Mouse (Mus musculus): ENCODE measurements around the gene Gm11034. TPM values are rescaled to one million over a fixed set of nuclear protein-coding genes. Genes with fewer than 3 reads are reported as not detected.

The Gm11034 gene
- polyA plus RNA-seq, 1 experiment from 2014 or later = not detected

GRCm38 (mm10) chr8:72239499-72240402 lies 26.3 kb upstream of the Gm11034 start, which contains the start of gene Ap1m1:
Ap1m1 (plus strand) TSS chr8:72240018.
- Histone ChIP-seq H3K36me3 (peaks cover 18% of the 10 kb centered on the region), H3K27ac (peak within 1 kb of the TSS; percentile 95), H3K4me1 (peaks cover 12% of the 10 kb centered on the region), H3K27me3 (ENCODE audit: low read depth, poor library complexity, severe bottlenecking) (no peaks in the 10 kb centered on the region), H3K9me3 (replicated peaks) (no peaks in the 10 kb centered on the region), H3K4me3 (peak within 1 kb of the TSS; percentile 70)
- whole genome bisulfite sequencing = under 1% methylated on average over 54 of the region's 54 CpGs
- DNase-seq (ENCODE audit: low spot score) = peak; percentile 99

- DNase-seq (ENCODE audit: low spot score) = no peak
- Histone ChIP-seq H3K27me3 (ENCODE audit: low read depth, poor library complexity, severe bottlenecking) (no peaks in the 10 kb centered on the region), H3K4me3 (no peak overlapping the region), H3K9me3 (replicated peaks) (no peaks in the 10 kb centered on the region), H3K4me1 (peaks cover 11% of the 10 kb centered on the region), H3K36me3 (peaks cover 37% of the 10 kb centered on the region), H3K27ac (no peak overlapping the region)
- 93% methylated on average over 5 of the region's 5 CpGs for WGBS
Observed at GRCm38 (mm10) chr8:72222656-72223055, 9.2 kb upstream of the Gm11034 start.

DNA sequence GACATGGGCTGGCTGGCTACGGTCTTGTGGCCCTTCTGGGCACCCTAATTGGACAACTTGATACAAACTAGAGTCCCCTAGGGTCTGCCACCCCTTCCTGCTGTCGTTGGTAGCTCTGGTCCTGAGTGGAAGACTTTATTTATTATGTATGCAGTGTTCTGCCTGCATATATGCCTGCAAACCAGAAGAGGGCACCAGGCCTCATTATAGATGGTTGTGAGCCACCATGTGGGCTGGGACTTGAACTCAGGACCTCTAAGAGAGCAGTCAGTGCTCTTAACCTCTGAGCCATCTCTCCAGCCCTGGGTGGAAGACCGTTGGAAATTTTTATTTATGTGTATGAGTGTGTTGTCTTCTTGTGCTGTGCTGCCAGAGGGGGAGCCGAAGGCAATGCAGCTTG lies 7.3 kb upstream of the Gm11034 start:
- Histone ChIP-seq H3K27me3 (ENCODE audit: low read depth, poor library complexity, severe bottlenecking) (no peaks in the 10 kb centered on the region), H3K9me3 (replicated peaks) (no peaks in the 10 kb centered on the region), H3K4me3 (peak overlapping the region; percentile 73), H3K4me1 (peaks cover 11% of the 10 kb centered on the region), H3K36me3 (peaks cover 37% of the 10 kb centered on the region), H3K27ac (no peak overlapping the region)
- 90% methylated on average over 4 of the region's 4 CpGs for WGBS
- no peak for DNase-seq (ENCODE audit: low spot score)

GRCm38 (mm10) chr8:72219541-72220363 lies 6.3 kb upstream of the Gm11034 start, which contains the start of gene Fam32a:
Fam32a (plus strand) TSS chr8:72219730.
- H3K9me3 ChIP-seq (replicated peaks) = no peaks in the 10 kb centered on the region
- H3K4me3 ChIP-seq = peak within 1 kb of the TSS; percentile 73
- H3K27me3 ChIP-seq (ENCODE audit: low read depth, poor library complexity, severe bottlenecking) = no peaks in the 10 kb centered on the region
- H3K27ac ChIP-seq = peak within 1 kb of the TSS; percentile 91
- WGBS = 18% methylated on average over 39 of the region's 39 CpGs
- peak; percentile 94 for DNase-seq (ENCODE audit: low spot score)
- peaks cover 37% of the 10 kb centered on the region for H3K36me3 ChIP-seq
- peaks cover 11% of the 10 kb centered on the region for H3K4me1 ChIP-seq

DNA sequence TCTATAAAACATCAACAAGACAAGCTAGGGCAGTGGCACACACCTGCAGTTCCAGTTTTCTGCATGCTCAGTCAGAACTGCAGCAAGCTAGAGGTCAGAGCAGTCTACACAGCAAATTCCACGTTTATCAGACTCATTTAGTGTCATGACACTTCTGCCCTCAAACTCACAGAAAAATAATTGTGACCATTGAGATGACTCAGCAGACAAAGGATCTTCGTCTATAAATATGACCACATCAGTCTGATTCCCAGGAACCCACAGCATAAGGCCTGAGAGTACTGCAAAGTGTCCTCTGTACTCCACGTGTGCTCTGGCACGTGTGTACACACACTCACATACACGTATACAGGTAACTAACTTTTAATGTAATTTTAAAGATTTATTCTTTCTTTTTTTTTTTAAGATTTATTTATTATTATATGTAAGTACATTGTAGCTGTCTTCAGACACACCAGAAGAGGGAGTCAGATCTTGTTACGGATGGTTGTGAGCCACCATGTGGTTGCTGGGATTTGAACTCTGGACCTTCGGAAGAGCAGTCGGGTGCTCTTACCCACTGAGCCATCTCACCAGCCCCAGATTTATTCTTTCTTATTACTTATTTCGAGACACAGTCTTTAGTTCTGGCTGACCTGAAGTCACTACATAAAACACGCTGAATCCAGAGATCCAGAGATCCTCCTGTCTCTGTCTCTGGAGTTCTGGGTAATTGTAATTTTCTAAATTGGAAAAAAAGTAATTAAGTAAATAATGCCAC lies 5.5 kb upstream of the Gm11034 start:
- Histone ChIP-seq H3K36me3 (peaks cover 33% of the 10 kb centered on the region), H3K27ac (peak overlapping the region; percentile 91), H3K9me3 (replicated peaks) (no peaks in the 10 kb centered on the region), H3K4me3 (peak overlapping the region; percentile 73), H3K27me3 (ENCODE audit: low read depth, poor library complexity, severe bottlenecking) (0 out of 2 replicates have a peak, but pooled peaks cover 3% of the 10 kb centered on the region), H3K4me1 (peaks cover 11% of the 10 kb centered on the region)
- no peak for DNase-seq (ENCODE audit: low spot score)
- 81% methylated on average over 10 of the region's 10 CpGs for WGBS

- H3K4me1 ChIP-seq = peaks cover 8% of the 10 kb centered on the region
- H3K36me3 ChIP-seq = peaks cover 2% of the 10 kb centered on the region
- WGBS = 42% methylated on average over 1 of the region's 1 CpGs
- H3K27me3 ChIP-seq (ENCODE audit: low read depth, poor library complexity, severe bottlenecking) = 0 out of 2 replicates have a peak, but pooled peaks cover 3% of the 10 kb centered on the region
- no peaks in the 10 kb centered on the region for H3K9me3 ChIP-seq (replicated peaks)
- H3K27ac ChIP-seq = no peak overlapping the region
- no peak for DNase-seq (ENCODE audit: low spot score)
- H3K4me3 ChIP-seq = no peak overlapping the region
Observed at GRCm38 (mm10) chr8:72215871-72216270, 2.4 kb upstream of the Gm11034 start.

DNA sequence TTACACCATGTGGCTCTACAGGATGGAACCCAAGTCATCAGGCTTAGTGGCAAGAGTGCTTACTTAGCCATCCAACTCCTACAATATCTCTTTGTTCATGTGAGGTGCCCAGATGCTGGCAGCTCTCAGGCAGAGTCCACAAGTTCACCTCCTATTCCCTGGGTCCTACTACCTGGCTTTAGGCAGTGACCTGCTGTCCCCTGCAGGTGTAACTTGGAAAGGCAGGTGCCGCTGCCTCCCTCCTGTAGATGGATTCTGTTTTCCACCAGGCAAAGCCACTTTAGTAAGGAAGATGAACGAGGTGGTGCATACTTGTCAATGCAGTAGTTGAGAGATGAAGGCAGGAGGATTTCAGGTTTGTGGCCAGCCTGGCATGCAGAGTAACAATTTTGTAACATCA lies 1.6 kb upstream of the Gm11034 start:
- no peaks in the 10 kb centered on the region for H3K9me3 ChIP-seq (replicated peaks)
- no peak overlapping the region for H3K27ac ChIP-seq
- no peaks in the 10 kb centered on the region for H3K36me3 ChIP-seq
- 0 out of 2 replicates have a peak, but pooled peaks cover 3% of the 10 kb centered on the region for H3K27me3 ChIP-seq (ENCODE audit: low read depth, poor library complexity, severe bottlenecking)
- H3K4me1 ChIP-seq = no peaks in the 10 kb centered on the region
- H3K4me3 ChIP-seq = no peak overlapping the region
- DNase-seq (ENCODE audit: low spot score) = no peak
- whole genome bisulfite sequencing = 39% methylated on average over 2 of the region's 2 CpGs

DNA sequence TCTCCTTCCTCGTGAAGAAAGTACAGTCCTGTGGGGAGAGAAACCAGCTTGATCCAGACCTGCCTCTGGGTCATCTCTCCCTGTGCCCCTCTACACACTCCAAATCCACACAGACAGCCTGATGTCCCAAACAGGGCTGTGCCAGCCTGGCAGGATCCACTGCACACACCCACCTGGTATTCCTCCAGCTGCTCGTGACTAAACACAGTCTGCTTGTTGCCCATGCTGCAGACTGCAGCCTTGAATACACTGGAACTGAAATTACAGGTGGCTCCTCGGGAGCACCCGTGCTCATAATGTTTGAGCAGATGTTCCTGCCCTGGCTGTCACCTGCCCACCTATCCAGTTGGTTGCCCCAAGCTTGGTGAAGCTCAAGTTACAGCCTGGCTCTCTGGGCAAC lies 685 bp downstream of the Gm11034 start, which contains the start of gene Cib3:
Gene Cib3 (minus strand): TSS at position 87 of the 400 bp plus-strand sequence.
- no peaks in the 10 kb centered on the region for H3K9me3 ChIP-seq (replicated peaks)
- no peaks in the 10 kb centered on the region for H3K36me3 ChIP-seq
- no peak within 1 kb of the TSS for H3K4me3 ChIP-seq
- H3K27ac ChIP-seq = no peak within 1 kb of the TSS
- WGBS = 75% methylated on average over 4 of the region's 4 CpGs
- no peaks in the 10 kb centered on the region for H3K4me1 ChIP-seq
- H3K27me3 ChIP-seq (ENCODE audit: low read depth, poor library complexity, severe bottlenecking) = 0 out of 2 replicates have a peak, but pooled peaks cover 3% of the 10 kb centered on the region
- DNase-seq (ENCODE audit: low spot score) = no peak

- Histone ChIP-seq H3K4me3 (no peak overlapping the region), H3K36me3 (no peaks in the 10 kb centered on the region), H3K27me3 (ENCODE audit: low read depth, poor library complexity, severe bottlenecking) (0 out of 2 replicates have a peak, but pooled peaks cover 3% of the 10 kb centered on the region), H3K27ac (no peak overlapping the region), H3K9me3 (replicated peaks) (no peaks in the 10 kb centered on the region), H3K4me1 (no peaks in the 10 kb centered on the region)
- 71% methylated on average over 1 of the region's 1 CpGs for WGBS
- no peak for DNase-seq (ENCODE audit: low spot score)
Observed at GRCm38 (mm10) chr8:72211846-72212245, 1.6 kb downstream of the Gm11034 start.

GRCm38 (mm10) chr8:72210710-72211109 lies 2.7 kb downstream of the Gm11034 start:
- Histone ChIP-seq H3K4me3 (no peak overlapping the region), H3K9me3 (replicated peaks) (no peaks in the 10 kb centered on the region), H3K27ac (no peak overlapping the region), H3K36me3 (no peaks in the 10 kb centered on the region), H3K27me3 (ENCODE audit: low read depth, poor library complexity, severe bottlenecking) (0 out of 2 replicates have a peak, but pooled peaks cover 3% of the 10 kb centered on the region), H3K4me1 (no peaks in the 10 kb centered on the region)
- no peak for DNase-seq (ENCODE audit: low spot score)
- 62% methylated on average over 2 of the region's 2 CpGs for WGBS

DNA sequence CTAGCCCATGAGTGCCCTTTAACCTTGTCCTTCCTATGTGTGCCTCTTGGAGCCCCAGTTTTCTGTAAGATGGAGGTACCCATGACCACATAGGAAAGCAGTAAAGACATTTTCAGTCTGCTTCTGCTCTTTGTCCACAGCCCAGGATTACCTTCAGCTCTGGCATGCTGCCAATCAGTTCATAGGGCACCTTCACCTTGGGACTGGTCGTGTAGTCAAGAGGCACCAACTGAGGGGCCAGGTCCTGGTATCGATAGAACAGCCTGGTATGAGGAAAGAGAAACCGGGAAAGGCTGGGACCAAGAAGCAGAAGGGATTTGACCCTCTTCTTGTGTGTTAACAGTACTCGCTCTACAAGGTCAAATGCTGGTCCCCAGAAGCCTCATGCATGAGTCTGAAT lies 3.2 kb downstream of the Gm11034 start:
- H3K27ac ChIP-seq = no peak overlapping the region
- 76% methylated on average over 4 of the region's 4 CpGs for WGBS
- H3K27me3 ChIP-seq (ENCODE audit: low read depth, poor library complexity, severe bottlenecking) = 0 out of 2 replicates have a peak, but pooled peaks cover 3% of the 10 kb centered on the region
- H3K36me3 ChIP-seq = no peaks in the 10 kb centered on the region
- H3K4me1 ChIP-seq = no peaks in the 10 kb centered on the region
- H3K4me3 ChIP-seq = no peak overlapping the region
- DNase-seq (ENCODE audit: low spot score) = no peak
- no peaks in the 10 kb centered on the region for H3K9me3 ChIP-seq (replicated peaks)

DNA sequence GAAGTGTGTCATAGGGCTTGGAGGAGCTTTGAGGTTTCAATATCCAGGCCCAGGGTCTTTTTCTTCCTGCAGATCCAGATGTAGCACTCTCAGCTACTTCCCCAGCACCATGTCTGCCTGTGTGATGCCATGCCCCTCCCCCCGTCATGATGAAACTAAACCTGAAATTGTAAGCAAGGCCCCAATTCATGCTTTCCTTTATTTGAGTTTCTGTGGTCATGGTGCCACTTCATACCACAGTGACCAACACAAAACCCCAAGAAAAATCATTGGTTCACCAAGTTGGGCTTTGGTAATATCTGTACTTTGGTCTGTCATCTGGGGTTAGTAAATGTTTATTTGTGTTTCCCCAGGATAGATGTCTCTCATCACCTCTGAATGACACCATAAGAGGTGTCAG lies 4.9 kb downstream of the Gm11034 start:
- H3K36me3 ChIP-seq = no peaks in the 10 kb centered on the region
- H3K27ac ChIP-seq = no peak overlapping the region
- no peaks in the 10 kb centered on the region for H3K9me3 ChIP-seq (replicated peaks)
- no peaks in the 10 kb centered on the region for H3K27me3 ChIP-seq (ENCODE audit: low read depth, poor library complexity, severe bottlenecking)
- H3K4me3 ChIP-seq = no peak overlapping the region
- H3K4me1 ChIP-seq = no peaks in the 10 kb centered on the region
- no peak for DNase-seq (ENCODE audit: low spot score)
- 73% methylated on average over 1 of the region's 1 CpGs for WGBS
